Mouse (Mus musculus) heart, adult 11 months (tissue): ENCODE measurements at regions not wholly inside any gene's neighbourhood (a gene's known extent, or its start where the extent isn't known, plus 50 kb on each side); places are given as distances from the start of the nearest gene placed in this dataset.
A peak's percentile ranks its signal among the peaks of the same experiment; 100 is the strongest.

Source experiments
- DNase-seq: peaks from one replicate; pipeline ENCODE4 v3.0.0; 2022

GRCm38 (mm10) chr5:53329591-53329990 is 62.7 kb downstream of the Smim20 start:
- DNase-seq: peak; percentile 72

- DNase-seq: no peak
These were observed 69.8 kb downstream of the Smim20 start for GRCm38 (mm10) chr5:53336704-53337103.

GRCm38 (mm10) chr5:53337816-53338215 is 70.9 kb downstream of the Smim20 start:
- no peak for DNase-seq

- DNase-seq: no peak
These were observed 78.3 kb downstream of the Smim20 start for GRCm38 (mm10) chr5:53345164-53345563.

GRCm38 (mm10) chr5:53346028-53346427 is 79.1 kb downstream of the Smim20 start:
- peak; percentile 95 for DNase-seq

DNA sequence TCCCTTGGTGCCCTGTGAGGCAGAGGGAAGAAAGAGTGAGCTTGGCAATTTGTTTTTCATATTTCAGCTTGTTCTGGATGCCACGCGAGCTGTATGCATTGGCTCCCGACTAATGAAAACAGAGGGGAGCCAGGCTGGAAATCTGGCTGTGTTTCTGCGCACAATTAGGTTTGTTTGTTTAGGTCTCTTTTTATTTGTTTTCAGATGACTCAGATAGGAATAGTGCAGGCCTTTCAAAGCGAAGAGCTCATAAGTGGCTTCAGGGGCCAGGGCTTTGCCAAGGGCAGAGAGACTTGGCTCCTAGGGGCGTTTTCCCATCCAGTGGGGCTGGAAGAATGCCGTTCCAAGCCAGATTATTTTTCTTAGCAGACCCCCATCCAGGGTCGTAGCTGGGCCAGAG is 79.9 kb downstream of the Smim20 start:
- DNase-seq: no peak

GRCm38 (mm10) chr5:53352852-53353251 is 86.0 kb downstream of the Smim20 start:
- DNase-seq: peak; percentile 85

GRCm38 (mm10) chr5:53354296-53354695 is 87.4 kb downstream of the Smim20 start:
- no peak for DNase-seq

GRCm38 (mm10) chr5:53355069-53355468 is 88.2 kb downstream of the Smim20 start:
- peak; percentile 97 for DNase-seq

DNA sequence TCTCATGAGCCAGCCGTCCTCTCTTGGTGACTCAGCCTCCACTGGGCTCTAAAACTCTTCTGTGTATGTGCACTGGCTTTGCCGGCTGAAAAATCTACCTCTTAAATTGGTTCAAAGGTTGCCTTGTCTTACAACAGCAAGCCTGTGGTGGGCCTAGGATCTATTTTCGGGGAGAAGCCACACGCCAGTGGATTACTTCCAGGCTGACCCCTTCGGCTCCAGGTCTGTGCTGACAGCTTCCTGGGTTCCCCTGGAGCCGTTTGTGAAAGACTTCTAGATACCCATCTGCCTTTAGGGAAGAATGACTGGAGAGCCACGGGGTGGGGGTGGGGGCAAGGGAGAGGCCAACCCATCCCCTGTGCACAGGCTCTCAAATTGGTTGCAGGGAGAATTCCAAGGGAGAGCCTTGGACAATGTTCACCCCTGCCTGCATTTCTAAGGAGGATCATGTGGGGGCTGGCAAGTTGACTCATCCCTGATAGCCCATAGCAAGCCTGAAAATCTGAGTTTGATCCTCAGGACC is 90.3 kb downstream of the Smim20 start:
- DNase-seq: no peak

GRCm38 (mm10) chr5:53358181-53358580 is 91.3 kb downstream of the Smim20 start:
- DNase-seq: no peak

DNA sequence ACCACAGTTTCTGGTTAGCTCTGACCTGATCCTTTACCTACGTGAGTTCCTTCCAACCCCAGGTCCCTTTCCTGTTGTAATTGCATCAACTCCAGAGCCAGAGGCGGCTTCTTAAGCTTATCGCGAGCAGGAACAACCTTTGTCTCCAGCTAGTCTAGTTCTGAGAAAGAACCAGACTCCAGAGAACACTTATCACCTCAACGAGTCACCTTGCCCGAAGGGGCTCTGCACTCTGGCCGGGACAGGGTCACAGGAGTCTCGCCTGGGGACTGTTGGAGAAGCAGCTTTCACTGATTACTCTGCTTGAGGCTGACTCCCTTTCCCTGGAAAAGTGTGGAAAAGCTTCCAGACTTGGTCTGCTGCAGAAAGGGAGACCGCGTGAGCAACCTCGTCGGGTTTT is 93.0 kb downstream of the Smim20 start:
- DNase-seq: no peak

DNA sequence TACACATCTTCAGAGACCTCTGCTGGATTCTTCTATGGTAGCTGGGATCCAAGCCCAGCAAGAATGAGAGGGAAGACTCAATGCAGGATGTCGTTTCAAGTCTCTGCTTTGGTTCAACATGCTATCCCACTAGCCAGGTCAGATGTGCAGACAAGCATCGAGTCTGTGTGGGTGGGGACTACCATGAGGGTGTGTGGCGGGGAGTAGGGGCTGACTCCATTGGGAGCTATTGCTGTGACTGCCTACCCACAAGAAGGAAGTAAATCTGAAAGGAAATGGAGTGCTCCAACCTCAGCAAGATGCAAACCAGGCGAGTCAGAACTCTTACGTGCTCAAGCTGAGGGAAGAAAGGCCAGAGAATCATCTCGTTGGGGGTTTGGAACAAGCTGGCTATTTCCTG is 94.4 kb downstream of the Smim20 start:
- peak; percentile 97 for DNase-seq

DNA sequence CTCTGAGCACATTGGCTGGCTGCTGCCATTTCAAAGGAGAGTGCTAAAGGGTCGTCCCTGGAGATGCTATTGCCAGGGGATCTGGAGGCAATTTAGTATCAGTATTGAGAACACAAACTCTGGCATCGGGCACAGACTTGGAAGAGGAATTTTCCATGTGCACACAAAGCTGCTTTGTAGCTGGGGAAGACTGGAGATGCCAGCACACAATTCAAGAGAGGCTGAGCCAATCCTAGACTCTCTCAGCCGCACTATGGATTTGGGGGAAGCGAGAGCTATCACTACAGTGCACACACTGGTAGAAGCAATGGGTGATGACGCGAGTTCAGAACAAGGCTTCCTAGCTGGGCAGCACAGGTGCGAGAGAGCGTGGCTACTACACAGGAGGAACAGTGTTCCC is 97.0 kb downstream of the Smim20 start:
- DNase-seq: no peak

DNA sequence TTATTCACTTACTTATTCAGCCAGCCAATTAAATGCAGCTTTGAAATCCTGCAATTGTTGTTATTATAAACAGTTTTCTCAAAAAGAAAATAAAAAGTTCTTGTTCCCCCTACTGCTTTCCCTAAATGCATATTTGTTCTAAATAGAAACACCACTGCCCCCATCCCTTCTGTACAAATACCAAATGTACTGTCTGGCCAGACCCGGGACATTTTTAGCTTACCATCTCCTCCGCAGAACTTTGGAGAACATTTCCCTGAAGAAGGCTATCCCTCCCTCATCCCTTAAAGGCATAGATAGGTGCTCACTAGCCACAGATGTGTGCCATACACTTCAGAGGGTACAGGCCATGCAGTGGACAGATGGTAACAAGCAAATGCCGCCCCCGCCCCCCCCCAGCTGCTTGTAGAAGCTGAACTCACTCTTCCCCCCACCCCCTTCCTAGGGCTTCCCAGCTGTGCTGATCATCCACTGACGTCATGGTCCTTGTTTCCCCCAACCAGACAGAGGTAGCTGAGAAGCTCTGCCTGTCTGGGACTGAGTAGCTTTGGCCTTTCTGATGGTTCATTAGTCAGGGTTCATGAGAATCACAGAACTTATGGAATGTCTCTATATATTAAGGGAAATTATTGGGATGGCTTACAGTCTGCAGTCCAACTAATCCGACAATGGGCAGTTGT is 98.9 kb upstream of the Rbpj start:
- no peak for DNase-seq

- DNase-seq: no peak
These were observed 95.7 kb upstream of the Rbpj start for GRCm38 (mm10) chr5:53370272-53370671.

DNA sequence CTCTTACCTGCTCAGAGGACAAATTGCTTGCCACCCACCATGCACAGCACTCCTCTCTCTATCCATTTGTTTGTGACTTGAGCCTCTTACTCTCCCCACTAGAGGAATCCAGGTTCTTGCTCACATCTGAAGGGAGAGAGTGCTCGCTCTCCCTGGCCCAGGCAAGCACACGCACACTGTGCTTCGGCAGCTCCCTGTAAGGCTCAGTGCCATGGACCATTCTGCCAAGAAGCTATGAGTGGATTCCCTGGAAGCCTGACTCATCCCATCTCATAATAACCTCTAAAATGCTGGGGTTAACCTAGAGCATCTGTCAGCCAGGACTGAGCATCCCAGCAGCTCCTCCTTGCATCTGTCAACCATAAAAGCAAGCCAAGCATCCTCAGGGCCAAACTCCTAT is 94.3 kb upstream of the Rbpj start:
- peak; percentile 94 for DNase-seq

DNA sequence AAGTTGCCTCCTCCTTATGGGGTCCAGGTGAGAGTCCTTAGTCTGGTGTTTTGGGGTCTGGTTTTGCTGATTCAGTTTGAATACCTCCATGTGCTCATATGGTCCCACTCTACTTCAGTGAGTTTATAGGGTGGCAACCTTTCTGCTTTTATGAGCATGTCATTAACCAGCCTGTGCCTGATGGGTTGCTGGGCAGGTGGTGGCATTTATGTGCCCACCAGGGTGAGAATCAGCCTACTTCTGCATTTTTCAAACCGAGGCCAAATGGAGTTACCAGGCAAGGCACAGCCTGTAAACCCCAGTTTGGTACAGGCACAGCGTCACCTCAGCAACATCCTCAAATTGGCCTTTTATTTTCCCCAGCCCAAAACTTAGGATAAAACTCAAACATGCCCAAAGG is 92.6 kb upstream of the Rbpj start:
- DNase-seq: no peak

- peak; percentile 94 for DNase-seq
These were observed 89.1 kb upstream of the Rbpj start for GRCm38 (mm10) chr5:53376856-53377255.

GRCm38 (mm10) chr5:53377698-53378097 is 88.3 kb upstream of the Rbpj start:
- DNase-seq: peak; percentile 90

DNA sequence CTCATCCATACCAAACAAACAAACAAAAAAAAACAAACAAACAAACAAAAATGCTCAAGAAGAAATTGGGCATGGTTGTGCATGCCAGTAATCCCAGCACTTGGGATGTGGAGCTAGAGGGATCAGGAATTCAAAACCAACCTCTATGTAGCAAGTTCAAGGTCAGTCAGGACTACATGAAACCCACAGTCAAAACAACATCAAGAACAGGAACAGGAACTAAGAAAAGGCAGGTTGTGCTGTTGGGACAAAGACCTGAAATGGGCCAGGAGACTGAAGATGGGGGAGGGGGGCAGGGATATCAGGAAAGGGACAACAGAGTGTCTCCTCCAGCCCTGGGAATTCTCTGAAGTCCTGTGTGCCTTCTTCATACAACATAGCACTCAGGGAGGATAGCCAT is 87.8 kb upstream of the Rbpj start:
- no peak for DNase-seq

- peak; percentile 98 for DNase-seq
These were observed 87.4 kb upstream of the Rbpj start for GRCm38 (mm10) chr5:53378599-53378998.

GRCm38 (mm10) chr5:53379612-53380011 is 86.3 kb upstream of the Rbpj start:
- no peak for DNase-seq

GRCm38 (mm10) chr5:53380203-53380602 is 85.7 kb upstream of the Rbpj start:
- no peak for DNase-seq
